Mouse (Mus musculus): ENCODE measurements at regions not wholly inside any gene's neighbourhood (a gene's known extent, or its start where the extent isn't known, plus 50 kb on each side); places are given as distances from the start of the nearest gene placed in this dataset.

GRCm38 (mm10) chr2:59431466-59431865 lies 53.0 kb upstream of the Dapl1 start:
- TF ChIP-seq MAFK (IDR thresholded peaks at IDR 0.05; ENCODE audit: insufficient read depth, low read depth, low read length) (no peak), ZNF384 (IDR thresholded peaks at IDR 0.05; ENCODE audit: low read depth, low read length) (no peak), HCFC1 (IDR thresholded peaks at IDR 0.05; ENCODE audit: borderline replicate concordance, insufficient read depth, low read length) (no peak), ZC3H11A (IDR thresholded peaks at IDR 0.05; ENCODE audit: borderline replicate concordance, low read depth, low read length) (no peak), CHD2 (IDR thresholded peaks at IDR 0.05; ENCODE audit: low read depth, low read length) (no peak)
